Mouse (Mus musculus) cerebellum, adult 18-20 months (tissue): ENCODE results near the gene Lrrc57.
"Not testable (repeated sequence)": the region's sequence is repeated elsewhere in the genome, so short reads cannot be mapped to it uniquely, and the experiment has no call there.

Source experiments
- DNase-seq, 2 experiments: peaks; one replicate each; pipeline ENCODE4 v3.0.0; 2021

The Lrrc57 gene

GRCm38 (mm10) chr2:120597734-120598133 lies 11.6 kb downstream of the Lrrc57 start:
- no peak for DNase-seq

- DNase-seq: no peak
These were observed 17.1 kb downstream of the Lrrc57 start for GRCm38 (mm10) chr2:120592227-120592626.

GRCm38 (mm10) chr2:120589759-120590158 lies 19.6 kb downstream of the Lrrc57 start:
- no peak for DNase-seq

GRCm38 (mm10) chr2:120578286-120578685 lies 31.0 kb downstream of the Lrrc57 start:
- DNase-seq: no peak

- no peak for DNase-seq
These were observed 31.5 kb downstream of the Lrrc57 start for GRCm38 (mm10) chr2:120577799-120578198.

GRCm38 (mm10) chr2:120575978-120576377 lies 33.3 kb downstream of the Lrrc57 start:
- DNase-seq: no peak

GRCm38 (mm10) chr2:120575121-120575520 lies 34.2 kb downstream of the Lrrc57 start:
- DNase-seq: no peak

GRCm38 (mm10) chr2:120572161-120572560 lies 37.2 kb downstream of the Lrrc57 start:
- not testable (repeated sequence) for DNase-seq

- no peak for DNase-seq
These were observed 38.2 kb downstream of the Lrrc57 start for GRCm38 (mm10) chr2:120571081-120571480.

GRCm38 (mm10) chr2:120567798-120568320 lies 41.5 kb downstream of the Lrrc57 start:
- no peak for DNase-seq

- DNase-seq: peak; percentile 93 to 98
These were observed 42.2 kb downstream of the Lrrc57 start, which contains the start of gene Snap23 for GRCm38 (mm10) chr2:120566886-120567797. Gene Snap23 (plus strand): TSS chr2:120567671.

- no peak for DNase-seq
These were observed 44.0 kb downstream of the Lrrc57 start for GRCm38 (mm10) chr2:120565363-120565762.

- DNase-seq: not testable (repeated sequence)
These were observed 44.7 kb downstream of the Lrrc57 start for GRCm38 (mm10) chr2:120564548-120565188.

GRCm38 (mm10) chr2:120563235-120563990 lies 45.9 kb downstream of the Lrrc57 start, which contains the start of gene Zfp106:
Gene Zfp106 (minus strand): TSS chr2:120563843.
- peak; percentile 89 to 91 for DNase-seq

- DNase-seq: no peak
These were observed 46.5 kb downstream of the Lrrc57 start for GRCm38 (mm10) chr2:120562859-120563234.

GRCm38 (mm10) chr2:120561524-120561923 lies 47.8 kb downstream of the Lrrc57 start:
- DNase-seq: no peak

- no peak for DNase-seq
These were observed 50.5 kb downstream of the Lrrc57 start for GRCm38 (mm10) chr2:120558813-120559212.

GRCm38 (mm10) chr2:120556868-120557267 lies 52.5 kb downstream of the Lrrc57 start:
- no peak for DNase-seq
